Mouse (Mus musculus): ENCODE measurements around the gene Gm17387. TPM values are rescaled to one million over a fixed set of nuclear protein-coding genes. Genes with fewer than 3 reads are reported as not detected.
"Not testable (repeated sequence)": the region's sequence is repeated elsewhere in the genome, so short reads cannot be mapped to it uniquely, and the experiment has no call there.

Gm17387 gene
- total RNA-seq, 2 experiments from 2014 or later, result not detected

- DNase-seq, result peak; percentile 40
- intact Hi-C loops (cut with DNase I; ENCODE audit: low total_unique reads), result no loop called here
Observed at GRCm38 (mm10) chr7:141010593-141010992, 18.3 kb upstream of the Gm17387 start, which contains the start of gene Ifitm3. Ifitm3 (minus strand) TSS chr7:141010770.

GRCm38 (mm10) chr7:141011238-141011770 lies 17.6 kb upstream of the Gm17387 start:
- intact Hi-C loops (cut with DNase I; ENCODE audit: low total_unique reads), result no loop called here
- DNase-seq, result no peak

GRCm38 (mm10) chr7:141016707-141017697 lies 11.9 kb upstream of the Gm17387 start:
- intact Hi-C loops (cut with DNase I; ENCODE audit: low total_unique reads), result no loop called here
- DNase-seq, result no peak

- DNase-seq; intact Hi-C loops (cut with DNase I; ENCODE audit: low total_unique reads): not testable (repeated sequence)
Observed at GRCm38 (mm10) chr7:141017824-141018223, 11.1 kb upstream of the Gm17387 start, which contains the start of gene Ifitm6. Ifitm6 (minus strand) TSS chr7:141017924.

GRCm38 (mm10) chr7:141019028-141019427 lies 9.9 kb upstream of the Gm17387 start:
- no peak for DNase-seq
- intact Hi-C loops (cut with DNase I; ENCODE audit: low total_unique reads), result no loop called here

GRCm38 (mm10) chr7:141021489-141022449 lies 7.2 kb upstream of the Gm17387 start:
- no peak for DNase-seq
- intact Hi-C loops (cut with DNase I; ENCODE audit: low total_unique reads), result no loop called here

- intact Hi-C loops (cut with DNase I; ENCODE audit: low total_unique reads), result no loop called here
- DNase-seq, result no peak
Observed at GRCm38 (mm10) chr7:141024865-141025838, 3.8 kb upstream of the Gm17387 start.

GRCm38 (mm10) chr7:141026097-141026739 lies 2.7 kb upstream of the Gm17387 start:
- intact Hi-C loops (cut with DNase I; ENCODE audit: low total_unique reads), result no loop called here
- DNase-seq, result no peak

GRCm38 (mm10) chr7:141026740-141027098 lies 2.2 kb upstream of the Gm17387 start:
- no peak for DNase-seq

GRCm38 (mm10) chr7:141030390-141030789 lies 1.5 kb downstream of the Gm17387 start:
- DNase-seq, result no peak
- intact Hi-C loops (cut with DNase I; ENCODE audit: low total_unique reads), result no loop called here

More at GRCm38 (mm10) chr7:141026740-141027098, 2.2 kb upstream of the Gm17387 start:
- intact Hi-C loops (cut with DNase I; ENCODE audit: low total_unique reads), result no loop called here

GRCm38 (mm10) chr7:141032458-141033167 lies 3.7 kb downstream of the Gm17387 start:
- no peak for DNase-seq
- intact Hi-C loops (cut with DNase I; ENCODE audit: low total_unique reads), result no loop called here

- DNase-seq; intact Hi-C loops (cut with DNase I; ENCODE audit: low total_unique reads): not testable (repeated sequence)
Observed at GRCm38 (mm10) chr7:141036624-141037023, 7.7 kb downstream of the Gm17387 start.

GRCm38 (mm10) chr7:141038090-141039032 lies 9.4 kb downstream of the Gm17387 start:
- no peak for DNase-seq
- intact Hi-C loops (cut with DNase I; ENCODE audit: low total_unique reads), result no loop called here

- intact Hi-C loops (cut with DNase I; ENCODE audit: low total_unique reads), result no loop called here
- no peak for DNase-seq
Observed at GRCm38 (mm10) chr7:141039386-141040107, 10.6 kb downstream of the Gm17387 start.

- no peak for DNase-seq
- intact Hi-C loops (cut with DNase I; ENCODE audit: low total_unique reads), result no loop called here
Observed at GRCm38 (mm10) chr7:141040867-141041606, 12.1 kb downstream of the Gm17387 start.

Measured in gastrocnemius, postnatal 14 days (tissue).